Mouse (Mus musculus): ENCODE measurements at regions not wholly inside any gene's neighbourhood (a gene's known extent, or its start where the extent isn't known, plus 50 kb on each side); places are given as distances from the start of the nearest gene placed in this dataset.

DNA sequence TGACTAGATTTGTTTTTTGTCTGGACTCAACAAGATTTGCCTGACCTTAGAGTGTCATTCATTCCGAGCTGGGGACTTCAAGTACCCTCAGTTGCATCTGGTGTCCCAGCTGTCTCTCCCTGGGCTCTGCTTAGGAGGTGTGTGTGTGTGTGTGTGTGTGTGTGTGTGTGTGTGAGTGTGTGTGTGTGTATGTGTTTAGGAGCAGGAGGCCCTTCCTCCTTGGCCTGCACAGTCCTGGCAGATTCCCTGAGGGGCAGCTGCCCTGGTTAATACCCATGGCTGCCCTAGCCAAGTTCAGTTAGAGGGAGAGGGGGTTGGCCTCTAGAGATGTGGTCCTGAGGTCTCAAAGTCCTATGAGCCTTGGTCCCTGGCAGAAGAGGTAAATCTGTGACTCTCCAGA lies 329.8 kb upstream of the Zfp507 start:
- Histone ChIP-seq H3K79me2 (ENCODE audit: control insufficient read depth, insufficient read depth, low read length, poor library complexity) (no peaks in the 10 kb centered on the region), H3K4me1 (ENCODE audit: control insufficient read depth in 1 of 2, insufficient read depth in 2 of 2, low read length in 2 of 2) (no peaks in the 10 kb centered on the region), H3K36me3 (ENCODE audit: control insufficient read depth in 1 of 2, insufficient read depth in 2 of 2, low read length in 2 of 2) (no peaks in the 10 kb centered on the region), H3K27me3 (ENCODE audit: control insufficient read depth in 1 of 2, insufficient read depth in 2 of 2, low read length in 2 of 2) (no peaks in the 10 kb centered on the region), H3K4me3 (ENCODE audit: control insufficient read depth in 1 of 2, insufficient read depth in 1 of 2, low read depth in 2 of 2, low read length in 2 of 2) (no peak overlapping the region), H3K27ac (ENCODE audit: control insufficient read depth, low read depth, low read length) (no peak overlapping the region), H3K9me3 (replicated peaks; ENCODE audit: insufficient read depth, low read length) (no peaks in the 10 kb centered on the region), H3K9ac (ENCODE audit: control insufficient read depth, low read depth, low read length, poor library complexity, severe bottlenecking) (no peak overlapping the region)
- TF ChIP-seq MAFK (IDR thresholded peaks at IDR 0.05; ENCODE audit: borderline replicate concordance, low read depth, low read length) (no peak), NELFE (IDR thresholded peaks at IDR 0.05; ENCODE audit: low read depth, low read length) (no peak), ZMIZ1 (IDR thresholded peaks at IDR 0.05; ENCODE audit: low read depth, low read length) (no peak), MYB (IDR thresholded peaks at IDR 0.05; ENCODE audit: low read depth, low read length) (no peak), CTCF (IDR thresholded peaks at IDR 0.05 in 2 of 3, conservative IDR thresholded peaks at IDR 0.05 in 1 of 3; ENCODE audit: control insufficient read depth in 1 of 3, insufficient read depth in 1 of 3, low read depth in 2 of 3, low read length in 3 of 3, poor library complexity in 1 of 3, severe bottlenecking in 1 of 3) (no peak), E2F4 (IDR thresholded peaks at IDR 0.05; ENCODE audit: borderline replicate concordance, low read depth, low read length) (no peak), NRF1 (IDR thresholded peaks at IDR 0.05; ENCODE audit: insufficient read depth, low read depth, low read length, poor library complexity, severe bottlenecking) (no peak), JUND (IDR thresholded peaks at IDR 0.05; ENCODE audit: low read depth, low read length) (no peak)
- DNase-seq (ENCODE audit: low read depth, low spot score): no peak

DNA sequence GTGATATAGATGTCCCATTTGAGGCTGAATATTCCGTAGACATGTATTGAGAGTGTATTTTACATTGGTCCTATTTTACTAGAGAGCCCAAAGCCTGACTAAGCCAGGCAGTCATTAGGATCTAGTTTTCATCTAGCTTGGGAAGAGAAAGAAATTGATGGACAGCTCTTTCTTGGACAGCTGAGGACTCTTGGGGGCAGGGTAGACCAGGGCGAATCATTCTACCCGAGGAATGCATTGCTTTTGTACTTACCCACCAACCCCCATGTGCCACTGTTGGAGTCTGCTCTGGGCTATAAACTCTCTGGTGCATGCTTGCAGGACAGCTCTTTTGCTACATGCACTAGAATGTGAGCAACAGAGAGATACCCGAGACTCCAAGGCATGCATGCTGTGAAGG lies 294.3 kb upstream of the Zfp507 start:
- Histone ChIP-seq H3K9me3 (replicated peaks; ENCODE audit: insufficient read depth, low read length) (no peaks in the 10 kb centered on the region), H3K27ac (ENCODE audit: control insufficient read depth, low read depth, low read length) (no peak overlapping the region), H3K4me3 (ENCODE audit: control insufficient read depth in 1 of 2, insufficient read depth in 1 of 2, low read depth in 2 of 2, low read length in 2 of 2) (no peak overlapping the region), H3K4me1 (ENCODE audit: control insufficient read depth in 1 of 2, insufficient read depth in 2 of 2, low read length in 2 of 2) (no peaks in the 10 kb centered on the region), H3K9ac (ENCODE audit: control insufficient read depth, low read depth, low read length, poor library complexity, severe bottlenecking) (no peak overlapping the region), H3K27me3 (ENCODE audit: control insufficient read depth in 1 of 2, insufficient read depth in 2 of 2, low read length in 2 of 2) (no peaks in the 10 kb centered on the region), H3K79me2 (ENCODE audit: control insufficient read depth, insufficient read depth, low read length, poor library complexity) (no peaks in the 10 kb centered on the region), H3K36me3 (ENCODE audit: control insufficient read depth in 1 of 2, insufficient read depth in 2 of 2, low read length in 2 of 2) (no peaks in the 10 kb centered on the region)
- no peak for TF ChIP-seq POLR2AphosphoS2 (IDR thresholded peaks at IDR 0.05; ENCODE audit: low read length)
- no peak for TF ChIP-seq TAL1 (IDR thresholded peaks at IDR 0.05; ENCODE audit: low read length)
- no peak for TF ChIP-seq NRF1 (IDR thresholded peaks at IDR 0.05; ENCODE audit: insufficient read depth, low read depth, low read length, poor library complexity, severe bottlenecking)
- no peak for TF ChIP-seq ZNF384 (IDR thresholded peaks at IDR 0.05; ENCODE audit: low read depth, low read length)
- no peak for TF ChIP-seq MYB (IDR thresholded peaks at IDR 0.05; ENCODE audit: low read depth, low read length)
- no peak for DNase-seq (ENCODE audit: low read depth, low spot score)

DNA sequence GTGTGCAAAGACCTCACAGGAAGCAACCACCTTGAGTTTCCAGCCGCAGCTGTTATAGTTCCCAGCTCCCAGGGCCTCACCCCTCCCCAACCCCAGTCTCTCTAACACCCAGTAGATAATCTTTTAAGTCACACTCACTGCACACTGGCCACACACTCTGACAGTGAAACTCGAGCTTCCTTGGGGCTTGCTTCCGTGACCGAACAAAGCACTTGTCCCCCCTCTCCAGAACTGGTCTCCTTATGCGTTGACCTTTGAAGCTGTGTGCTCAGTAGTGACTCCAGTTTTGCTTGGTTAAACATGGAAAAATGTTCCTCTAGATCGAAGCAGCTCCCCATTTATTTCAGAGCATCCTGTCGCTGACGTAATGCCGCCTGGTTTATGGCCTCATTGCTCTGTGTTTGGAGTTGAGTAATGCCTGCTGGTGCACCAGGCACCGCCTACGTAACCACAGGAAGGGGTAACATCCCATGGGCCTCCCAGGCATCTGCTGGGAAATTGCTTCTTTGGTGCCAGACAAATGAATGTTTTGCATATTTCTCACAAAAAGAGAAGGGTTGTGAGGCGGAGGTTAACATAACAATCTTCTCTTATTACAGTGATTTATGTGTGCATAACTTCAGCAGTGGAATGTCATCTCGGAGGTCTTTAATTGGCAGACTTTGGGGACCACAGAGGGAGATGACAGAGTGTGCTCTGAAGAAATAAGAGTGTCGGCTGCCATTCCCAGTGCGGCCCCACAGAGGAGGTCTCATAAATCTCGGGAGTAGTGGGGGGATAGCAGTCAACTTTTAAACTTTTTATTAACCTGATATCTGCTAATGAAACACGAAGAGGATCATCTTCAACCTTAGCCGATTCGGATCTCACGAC lies 292.7 kb upstream of the Zfp507 start:
- no peak for TF ChIP-seq E2F4 (IDR thresholded peaks at IDR 0.05; ENCODE audit: borderline replicate concordance, low read depth, low read length)
- no peak for TF ChIP-seq ETS1 (IDR thresholded peaks at IDR 0.05; ENCODE audit: low read depth, low read length)
- TF ChIP-seq RCOR1 (IDR thresholded peaks at IDR 0.05; ENCODE audit: low read depth, low read length): no peak
- no peak for TF ChIP-seq KAT2A (conservative IDR thresholded peaks at IDR 0.05; ENCODE audit: low read depth, low read length)
- no peak for TF ChIP-seq TCF12 (IDR thresholded peaks at IDR 0.05; ENCODE audit: low read depth, low read length)
- no peak for TF ChIP-seq MYB (IDR thresholded peaks at IDR 0.05; ENCODE audit: low read depth, low read length)
- no peak for TF ChIP-seq NRF1 (IDR thresholded peaks at IDR 0.05; ENCODE audit: insufficient read depth, low read depth, low read length, poor library complexity, severe bottlenecking)
- TF ChIP-seq ZNF384 (IDR thresholded peaks at IDR 0.05; ENCODE audit: low read depth, low read length): no peak
- no peak for TF ChIP-seq RAD21 (IDR thresholded peaks at IDR 0.05; ENCODE audit: low read depth, low read length)
- TF ChIP-seq USF1 (IDR thresholded peaks at IDR 0.05; ENCODE audit: low read depth, low read length): no peak
- no peak for TF ChIP-seq MEF2A (IDR thresholded peaks at IDR 0.05; ENCODE audit: extremely low read depth, insufficient replicate concordance, low read depth, low read length, poor library complexity, severe bottlenecking)
- TF ChIP-seq ZC3H11A (IDR thresholded peaks at IDR 0.05; ENCODE audit: low read depth, low read length): no peak
- TF ChIP-seq GABPA (IDR thresholded peaks at IDR 0.05; ENCODE audit: low read depth, low read length): no peak
- no peak for TF ChIP-seq MYC (IDR thresholded peaks at IDR 0.05; ENCODE audit: low read depth, low read length)
- TF ChIP-seq EP300 (IDR thresholded peaks at IDR 0.05; ENCODE audit: low read depth in 1 of 2, low read length in 2 of 2): no peak
- no peak for TF ChIP-seq MAZ (IDR thresholded peaks at IDR 0.05; ENCODE audit: low read depth, low read length)
- H3K9me3 ChIP-seq (replicated peaks; ENCODE audit: insufficient read depth, low read length): no peaks in the 10 kb centered on the region
- H3K9ac ChIP-seq (ENCODE audit: control insufficient read depth, low read depth, low read length, poor library complexity, severe bottlenecking): no peak overlapping the region
- no peaks in the 10 kb centered on the region for H3K36me3 ChIP-seq (ENCODE audit: control insufficient read depth in 1 of 2, insufficient read depth in 2 of 2, low read length in 2 of 2)
- no peak overlapping the region for H3K4me3 ChIP-seq (ENCODE audit: control insufficient read depth in 1 of 2, insufficient read depth in 1 of 2, low read depth in 2 of 2, low read length in 2 of 2)
- no peak overlapping the region for H3K27ac ChIP-seq (ENCODE audit: control insufficient read depth, low read depth, low read length)
- no peaks in the 10 kb centered on the region for H3K79me2 ChIP-seq (ENCODE audit: control insufficient read depth, insufficient read depth, low read length, poor library complexity)
- no peaks in the 10 kb centered on the region for H3K27me3 ChIP-seq (ENCODE audit: control insufficient read depth in 1 of 2, insufficient read depth in 2 of 2, low read length in 2 of 2)
- H3K4me1 ChIP-seq (ENCODE audit: control insufficient read depth in 1 of 2, insufficient read depth in 2 of 2, low read length in 2 of 2): no peaks in the 10 kb centered on the region
- DNase-seq (ENCODE audit: low read depth, low spot score): no peak
